Mouse (Mus musculus) liver, postnatal 0 days (tissue): ENCODE data around the gene Fer. TPM values are rescaled to one million over a fixed set of nuclear protein-coding genes. Genes with fewer than 3 reads are reported as not detected.

Source experiments
- ATAC-seq: fragments of 200-750 bp; cut with Nextera tagmentation; 2 replicates; pipeline ENCODE4 v1.8.0; 2017; ENCODE audit warnings: mild to moderate bottlenecking, moderate library complexity
- DNase-seq: peaks from one replicate; pipeline ENCODE4 v3.0.0-alpha.2; 2016
- H3K27ac ChIP-seq: fragments of 300-500 bp; sonication (generic); 2 replicates; pipeline ENCODE4 v1.5.1; 2014; ENCODE audit warnings: antibody characterized with exemption, moderate library complexity, mild to moderate bottlenecking, low read depth
- H3K27me3 ChIP-seq: fragments of 300-500 bp; sonication (generic); 2 replicates; pipeline ENCODE4 v1.6.1; 2014; ENCODE audit warnings: low read length, control low read depth, mixed read lengths; ENCODE audit not compliant: insufficient read depth
- H3K36me3 ChIP-seq: fragments of 300-500 bp; sonication (generic); replicated peaks from 2 replicates; pipeline ENCODE4 v1.6.1; 2014; ENCODE audit warnings: mild to moderate bottlenecking, control low read depth, low read length, moderate library complexity, mixed read lengths; ENCODE audit not compliant: insufficient read depth
- H3K4me1 ChIP-seq: fragments of 300-500 bp; sonication (generic); 2 replicates; pipeline ENCODE4 v1.6.1; 2014; ENCODE audit warnings: antibody characterized with exemption, mild to moderate bottlenecking, control low read depth; ENCODE audit not compliant: insufficient read depth
- H3K4me2 ChIP-seq: fragments of 300-500 bp; sonication (generic); 2 replicates; pipeline ENCODE4 v1.6.1; 2014; ENCODE audit warnings: low read depth, mild to moderate bottlenecking, low read length, moderate library complexity, mixed read lengths
- H3K4me3 ChIP-seq: fragments of 300-500 bp; sonication (generic); 2 replicates; pipeline ENCODE4 v1.5.1; 2014; ENCODE audit warnings: low read depth, low read length
- H3K9ac ChIP-seq: fragments of 300-500 bp; sonication (generic); replicated peaks from 2 replicates; pipeline ENCODE4 v1.6.1; 2014; ENCODE audit warnings: mild to moderate bottlenecking, moderate library complexity
- H3K9me3 ChIP-seq: fragments of 300-500 bp; sonication (generic); 2 replicates; pipeline ENCODE4 v1.6.1; 2016; ENCODE audit warnings: mild to moderate bottlenecking, control low read depth, low read length, mixed read lengths
- CTCF ChIP-seq: sonication (generic); IDR thresholded peaks from 2 replicates; pipeline ENCODE4 v1.5.1; 2016; ENCODE audit warnings: antibody characterized with exemption, low read depth
- EP300 ChIP-seq: IDR thresholded peaks from 2 replicates; pipeline ENCODE4 v1.6.1; 2016; ENCODE audit warnings: antibody characterized with exemption, low read depth, mild to moderate bottlenecking
- WGBS: fragments of 180-500 bp; shearing (Covaris S2); extraction: QIAGEN DNeasy Blood & Tissue Kit; methylation state at CpG from one replicate; pipeline ENCODE4 v1.1.7; 2014; ENCODE audit not compliant: insufficient replicate concordance; 5-methylcytosine and 5-hydroxymethylcytosine counted together
- polyA plus RNA-seq: library from polyadenylated mRNA; unstranded; fragments of >200 nt; fragmentation: Nextera tagmentation; extraction: Ambion mirVana; gene quantifications from 2 replicates; pipeline ENCODE4 v1.2.1, GENCODE M21; 2015

The Fer gene
- polyA plus RNA-seq, 1 experiment from 2014 or later, result 6.3 TPM

DNA sequence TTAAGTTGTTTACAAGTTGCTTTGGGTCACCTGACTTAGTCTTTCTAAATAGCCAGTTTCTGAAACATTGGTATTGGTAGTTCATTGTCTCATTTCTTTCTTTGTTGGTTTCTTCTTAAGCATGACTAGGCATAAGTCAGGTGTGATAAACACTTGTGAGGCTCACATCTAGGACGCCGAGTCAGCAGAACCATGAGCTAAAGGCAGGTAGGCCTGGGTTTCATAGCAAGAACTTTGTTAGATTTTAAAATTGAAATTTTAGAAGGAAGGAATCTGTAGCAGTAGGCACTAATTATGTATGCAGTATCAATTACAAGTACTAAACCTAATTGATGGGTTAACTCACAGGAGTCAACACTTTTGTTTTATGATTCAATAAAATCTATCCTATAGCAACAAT lies 83.9 kb downstream of the Fer start:
- H3K27me3 ChIP-seq, result no peaks in the 10 kb centered on the region
- DNase-seq, result no peak
- no peaks in the 10 kb centered on the region for H3K4me1 ChIP-seq
- H3K4me3 ChIP-seq, result no peak overlapping the region
- TF ChIP-seq EP300 (no peak), CTCF (no peak)
- 80% methylated on average over 2 of the region's 2 CpGs for WGBS
- no peaks in the 10 kb centered on the region for H3K36me3 ChIP-seq
- H3K27ac ChIP-seq, result no peak overlapping the region
- no peak for ATAC-seq
- no peak overlapping the region for H3K9ac ChIP-seq
- no peaks in the 10 kb centered on the region for H3K9me3 ChIP-seq
- no peak overlapping the region for H3K4me2 ChIP-seq

DNA sequence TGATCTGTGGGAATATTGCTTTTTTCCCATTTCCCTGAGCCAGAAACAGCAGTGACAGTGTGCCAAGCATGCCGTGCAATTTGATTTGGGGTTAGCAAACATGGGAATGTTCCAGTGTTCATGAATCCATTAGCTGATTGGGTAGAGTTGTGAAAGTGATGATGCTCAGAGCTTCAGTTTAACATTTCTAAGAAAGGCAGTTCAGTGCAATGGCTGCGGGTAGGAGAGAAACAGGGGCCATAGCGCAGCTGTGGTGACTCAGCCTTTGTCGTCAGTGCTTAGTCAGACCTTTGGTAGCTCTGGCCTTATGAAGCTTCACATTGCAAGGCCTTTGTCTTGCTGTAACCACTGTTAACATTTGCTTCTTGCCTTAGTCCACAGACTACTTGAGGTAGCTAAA lies 85.9 kb downstream of the Fer start:
- Histone ChIP-seq H3K9me3 (no peaks in the 10 kb centered on the region), H3K9ac (no peak overlapping the region), H3K4me1 (no peaks in the 10 kb centered on the region), H3K27me3 (no peaks in the 10 kb centered on the region), H3K27ac (no peak overlapping the region), H3K4me3 (no peak overlapping the region), H3K4me2 (no peak overlapping the region), H3K36me3 (no peaks in the 10 kb centered on the region)
- ATAC-seq (no peak), DNase-seq (no peak)
- TF ChIP-seq CTCF, result no peak
- TF ChIP-seq EP300, result no peak
- WGBS, result 91% methylated on average over 4 of the region's 4 CpGs

DNA sequence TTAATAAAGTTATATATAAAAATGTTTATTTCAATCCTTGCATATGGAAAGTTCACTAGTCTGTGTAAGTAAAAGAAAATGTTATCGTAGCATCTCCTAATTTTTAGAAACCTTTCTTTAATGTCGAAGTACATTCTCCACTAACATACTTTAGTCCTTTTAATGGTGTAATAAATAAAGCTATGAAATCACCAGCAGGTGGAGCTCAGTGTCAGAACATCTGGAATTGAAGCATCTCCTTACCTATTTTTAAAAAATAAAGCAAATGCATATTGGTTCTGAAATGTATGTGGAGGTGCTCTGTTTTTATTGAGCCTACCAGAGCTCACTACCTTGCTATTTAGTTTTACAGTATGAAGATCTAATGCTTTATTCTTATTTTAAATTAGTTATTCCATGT lies 88.6 kb downstream of the Fer start:
- Histone ChIP-seq H3K4me1 (no peaks in the 10 kb centered on the region), H3K27me3 (no peaks in the 10 kb centered on the region), H3K4me2 (no peak overlapping the region), H3K27ac (no peak overlapping the region), H3K36me3 (no peaks in the 10 kb centered on the region), H3K4me3 (no peak overlapping the region), H3K9me3 (no peaks in the 10 kb centered on the region), H3K9ac (no peak overlapping the region)
- ATAC-seq, result no peak
- 77% methylated on average over 2 of the region's 2 CpGs for WGBS
- TF ChIP-seq CTCF (peak; percentile 50), EP300 (no peak)
- no peak for DNase-seq

DNA sequence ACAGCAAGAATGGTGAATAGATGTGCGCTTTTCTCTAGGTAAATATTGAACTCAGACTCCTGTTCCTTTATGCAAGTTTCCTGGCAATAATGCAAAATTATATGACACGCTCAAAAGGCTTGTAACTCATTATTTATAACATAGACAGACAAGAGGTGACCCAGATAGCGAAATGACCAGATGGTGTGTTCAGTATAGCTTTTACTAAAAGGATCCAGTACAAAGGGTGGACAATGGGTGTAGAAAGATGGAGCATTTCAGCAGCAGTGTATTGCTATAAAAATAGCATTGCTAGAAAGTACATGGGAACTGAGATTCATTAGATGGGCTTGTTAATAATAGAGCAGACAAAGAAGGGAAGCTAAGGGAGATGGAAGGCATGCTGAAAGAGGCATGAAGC lies 104.2 kb downstream of the Fer start:
- no peaks in the 10 kb centered on the region for H3K9me3 ChIP-seq
- no peak overlapping the region for H3K4me3 ChIP-seq
- no peak for DNase-seq
- H3K27me3 ChIP-seq, result no peaks in the 10 kb centered on the region
- no peak overlapping the region for H3K27ac ChIP-seq
- 85% methylated on average over 3 of the region's 3 CpGs for WGBS
- no peak overlapping the region for H3K4me2 ChIP-seq
- no peaks in the 10 kb centered on the region for H3K36me3 ChIP-seq
- ATAC-seq, result no peak
- no peak overlapping the region for H3K9ac ChIP-seq
- TF ChIP-seq EP300, result no peak
- no peak for TF ChIP-seq CTCF
- no peaks in the 10 kb centered on the region for H3K4me1 ChIP-seq

DNA sequence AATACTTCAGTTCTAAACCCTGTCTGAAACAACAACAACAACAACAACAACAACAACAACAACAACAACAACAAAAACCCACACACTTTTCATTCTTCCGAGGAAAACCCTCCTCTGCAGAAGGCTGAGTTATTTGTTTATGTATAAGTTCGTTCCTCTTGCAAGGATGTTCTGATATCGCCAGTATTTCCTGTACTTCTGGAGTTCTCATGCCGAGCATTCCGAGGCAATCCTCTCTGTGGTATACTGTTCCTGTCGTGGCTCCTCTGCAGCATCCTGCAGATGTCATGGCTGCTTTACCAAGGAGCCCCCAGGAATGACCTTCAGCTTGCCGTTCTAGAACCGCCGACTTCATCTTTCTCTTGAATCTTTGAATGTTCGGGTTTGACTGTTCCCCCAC lies 106.6 kb downstream of the Fer start:
- Histone ChIP-seq H3K9me3 (no peaks in the 10 kb centered on the region), H3K4me1 (peaks cover 9% of the 10 kb centered on the region; the same call in 1 of the 2 replicates), H3K27me3 (no peaks in the 10 kb centered on the region), H3K36me3 (no peaks in the 10 kb centered on the region), H3K9ac (no peak overlapping the region), H3K4me3 (no peak overlapping the region), H3K4me2 (0 out of 2 replicates have a peak overlapping the region, but pooled peaks have one; percentile 2), H3K27ac (peak overlapping the region; percentile 49; the same call in 1 of the 2 replicates)
- ATAC-seq (no peak), DNase-seq (no peak)
- no peak for TF ChIP-seq CTCF
- no peak for TF ChIP-seq EP300
- 50% methylated on average over 10 of the region's 10 CpGs for WGBS

DNA sequence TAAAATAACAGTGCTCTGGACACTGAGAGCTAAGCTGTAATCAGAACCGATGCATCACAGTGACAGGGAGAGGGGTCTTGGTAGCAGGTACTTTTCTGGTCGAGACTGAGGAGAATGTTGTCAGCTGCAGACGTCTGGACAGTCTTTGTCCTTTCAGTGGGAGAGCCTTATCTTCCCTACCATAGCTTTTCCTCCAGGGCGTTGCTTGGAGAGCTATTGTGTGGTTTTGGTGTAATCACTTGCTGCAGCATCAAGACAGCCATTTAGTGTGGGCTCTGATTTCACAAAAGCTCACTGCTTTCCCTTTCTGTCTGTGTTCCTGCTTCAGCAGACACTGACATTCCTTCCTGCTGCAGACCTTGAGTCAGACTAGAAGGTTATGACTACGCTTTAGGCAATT lies 107.4 kb downstream of the Fer start:
- Histone ChIP-seq H3K27ac (0 out of 2 replicates have a peak overlapping the region, but pooled peaks have one; percentile 8), H3K36me3 (no peaks in the 10 kb centered on the region), H3K9me3 (no peaks in the 10 kb centered on the region), H3K4me2 (no peak overlapping the region), H3K9ac (no peak overlapping the region), H3K27me3 (no peaks in the 10 kb centered on the region), H3K4me1 (peaks cover 12% of the 10 kb centered on the region; the same call in 1 of the 2 replicates), H3K4me3 (no peak overlapping the region)
- 30% methylated on average over 5 of the region's 5 CpGs for WGBS
- TF ChIP-seq CTCF (no peak), EP300 (peak; percentile 33)
- peak; percentile 41; the same call in 1 of the 2 replicates for ATAC-seq
- DNase-seq, result no peak

DNA sequence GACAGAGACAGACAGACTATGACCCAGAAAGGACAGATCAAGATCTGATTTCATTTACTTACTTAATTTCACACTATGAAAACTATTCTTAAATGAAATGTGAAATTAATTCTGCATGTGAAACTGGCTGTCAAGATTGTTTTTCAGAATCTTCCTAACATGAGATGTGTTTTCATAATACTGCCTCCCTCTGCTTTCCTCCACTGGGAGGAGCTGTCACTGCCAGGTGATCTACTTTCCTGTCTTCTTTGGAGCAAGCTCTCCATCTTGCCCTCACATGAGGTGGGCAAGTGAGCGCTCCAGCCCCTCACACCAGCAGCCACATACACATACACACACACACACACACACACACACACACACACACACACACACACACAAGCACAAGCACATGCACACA lies 108.1 kb downstream of the Fer start:
- WGBS, result 95% methylated on average over 1 of the region's 1 CpGs
- DNase-seq (no peak), ATAC-seq (no peak)
- Histone ChIP-seq H3K27ac (no peak overlapping the region), H3K9ac (no peak overlapping the region), H3K4me3 (no peak overlapping the region), H3K27me3 (no peaks in the 10 kb centered on the region), H3K4me2 (no peak overlapping the region), H3K4me1 (peaks cover 12% of the 10 kb centered on the region; the same call in 1 of the 2 replicates), H3K36me3 (no peaks in the 10 kb centered on the region), H3K9me3 (no peaks in the 10 kb centered on the region)
- TF ChIP-seq CTCF (peak; percentile 26; the same call in 1 of the 2 replicates), EP300 (no peak)
